18 mouse cellular contexts compared by ENCODE assay signal in genomic region chr9:66183023-66183422, GRCm38 (mm10). TPM values are rescaled to one million over a fixed set of nuclear protein-coding genes. Genes with fewer than 3 reads are reported as not detected.
DNase-seq lines count a peak whose midpoint lies in the region; ATAC-seq and TF ChIP-seq lines count a peak whose summit lies in the region.
"Had no signal": no experiment of that assay in that cellular context is flagged by ENCODE, and none has a peak within 500 bp of the region (broad histone marks: within the 10 kb centered on the region; RNA-seq: fewer than 3 reads in every experiment).

No protein-coding gene starts in this region.

- no peak for DNase-seq in embryonic facial prominence, embryonic 10.5 days (ENCODE audit: low spot score)
- DNase-seq in lung, embryonic 14.5 days = no peak
- no peak for DNase-seq in lung, postnatal 25 days (ENCODE audit: low spot score)
- no peak for DNase-seq in frontal cortex, adult 2 months (ENCODE audit: extremely low spot score in 1 of 2, low spot score in 1 of 2)
- DNase-seq in cerebellum, postnatal 25 days = no peak
- DNase-seq: cerebellum, adult 8-10 months; gastrocnemius, postnatal 14 days; heart, adult 2 months; midbrain, embryonic 14.5 days; right cerebral cortex, postnatal 25 days had no signal

- 76% methylated on average over 3 of the region's 3 CpGs for WGBS in embryonic facial prominence, embryonic 12.5 days
- WGBS in embryonic facial prominence, embryonic 10.5 days = 82% methylated on average over 3 of the region's 3 CpGs
- WGBS in lung, embryonic 14.5 days = 53% methylated on average over 3 of the region's 3 CpGs
- WGBS in embryonic facial prominence, embryonic 13.5 days = 73% methylated on average over 3 of the region's 3 CpGs
- WGBS in liver, embryonic 15.5 days (ENCODE audit: insufficient replicate concordance) = 54% methylated on average over 3 of the region's 3 CpGs

- no peak for TF ChIP-seq CTCF in lung, embryonic 14.5 days (IDR thresholded peaks at IDR 0.05; ENCODE audit: low read depth)

- peaks cover 10% of the 10 kb centered on the region; the same call in 1 of the 2 replicates for H3K4me1 ChIP-seq in embryonic facial prominence, embryonic 12.5 days
- peaks cover 29% of the 10 kb centered on the region for H3K4me1 ChIP-seq in embryonic facial prominence, embryonic 10.5 days
- H3K4me1 ChIP-seq in lung, embryonic 14.5 days (ENCODE audit: insufficient read depth) = peaks cover 4% of the 10 kb centered on the region; the same call in 1 of the 2 replicates
- H3K4me1 ChIP-seq in embryonic facial prominence, embryonic 13.5 days = peaks cover 12% of the 10 kb centered on the region
- H3K4me1 ChIP-seq in liver, embryonic 15.5 days (replicated peaks) = peaks cover 98% of the 10 kb centered on the region

- H3K4me2 ChIP-seq in embryonic facial prominence, embryonic 12.5 days (replicated peaks) = no peak overlapping the region
- H3K4me2 ChIP-seq in lung, embryonic 14.5 days = no peak overlapping the region
- no peak overlapping the region for H3K4me2 ChIP-seq in embryonic facial prominence, embryonic 13.5 days
- peak overlapping the region; percentile 68 for H3K4me2 ChIP-seq in liver, embryonic 15.5 days
- H3K4me2 ChIP-seq: hindbrain, embryonic 14.5 days; limb, embryonic 12.5 days; stomach, embryonic 15.5 days had no signal

- no peak overlapping the region for H3K9ac ChIP-seq in embryonic facial prominence, embryonic 12.5 days
- H3K9ac ChIP-seq in lung, embryonic 14.5 days = no peak overlapping the region
- H3K9ac ChIP-seq in embryonic facial prominence, embryonic 13.5 days = no peak overlapping the region
- peak overlapping the region; percentile 51 for H3K9ac ChIP-seq in liver, embryonic 15.5 days
- H3K9ac ChIP-seq: hindbrain, embryonic 14.5 days; limb, embryonic 12.5 days; stomach, embryonic 15.5 days had no signal

- no peak overlapping the region for H3K4me3 ChIP-seq in embryonic facial prominence, embryonic 12.5 days
- H3K4me3 ChIP-seq in embryonic facial prominence, embryonic 10.5 days = no peak overlapping the region
- H3K4me3 ChIP-seq in lung, embryonic 14.5 days (ENCODE audit: low read depth, low read length) = no peak overlapping the region
- no peak overlapping the region for H3K4me3 ChIP-seq in embryonic facial prominence, embryonic 13.5 days
- H3K4me3 ChIP-seq in liver, embryonic 15.5 days (replicated peaks) = peak overlapping the region; percentile 31
- H3K4me3 ChIP-seq: heart, adult 2 months; limb, embryonic 12.5 days; myocyte; stomach, embryonic 15.5 days had no signal

- H3K27me3 ChIP-seq in embryonic facial prominence, embryonic 12.5 days = no peaks in the 10 kb centered on the region
- H3K27me3 ChIP-seq in embryonic facial prominence, embryonic 10.5 days (replicated peaks; ENCODE audit: low read depth, poor library complexity, severe bottlenecking) = no peaks in the 10 kb centered on the region
- no peaks in the 10 kb centered on the region for H3K27me3 ChIP-seq in lung, embryonic 14.5 days (ENCODE audit: insufficient read depth, low read length)
- no peaks in the 10 kb centered on the region for H3K27me3 ChIP-seq in embryonic facial prominence, embryonic 13.5 days
- no peaks in the 10 kb centered on the region for H3K27me3 ChIP-seq in liver, embryonic 15.5 days
- H3K27me3 ChIP-seq: limb, embryonic 12.5 days; stomach, embryonic 15.5 days had no signal

- H3K27ac ChIP-seq in embryonic facial prominence, embryonic 12.5 days = 0 out of 2 replicates have a peak overlapping the region, but pooled peaks have one; percentile 2
- no peak overlapping the region for H3K27ac ChIP-seq in embryonic facial prominence, embryonic 10.5 days (replicated peaks)
- peak overlapping the region; percentile 31; the same call in 1 of the 2 replicates for H3K27ac ChIP-seq in lung, embryonic 14.5 days (ENCODE audit: low read depth)
- H3K27ac ChIP-seq in embryonic facial prominence, embryonic 13.5 days = peak overlapping the region; percentile 80
- peak overlapping the region; percentile 97 for H3K27ac ChIP-seq in liver, embryonic 15.5 days (replicated peaks)
- H3K27ac ChIP-seq: heart, adult 2 months; hindbrain, embryonic 14.5 days; stomach, embryonic 15.5 days had no signal

- ATAC-seq in embryonic facial prominence, embryonic 12.5 days (ENCODE audit: insufficient number of reproducible peaks, insufficient read depth, low FRiP score, low TSS enrichment) = no peak
- ATAC-seq in lung, embryonic 14.5 days (ENCODE audit: insufficient read depth) = no peak
- no peak for ATAC-seq in embryonic facial prominence, embryonic 13.5 days (ENCODE audit: insufficient number of reproducible peaks, insufficient read depth, low FRiP score, low TSS enrichment, low read depth)
- no peak for ATAC-seq in liver, embryonic 15.5 days (ENCODE audit: insufficient read depth)
- ATAC-seq: CD4-positive, CD25-positive, alpha-beta regulatory T cell, adult 4 months had no signal

- no peaks in the 10 kb centered on the region for H3K9me3 ChIP-seq in embryonic facial prominence, embryonic 12.5 days
- no peaks in the 10 kb centered on the region for H3K9me3 ChIP-seq in embryonic facial prominence, embryonic 10.5 days
- H3K9me3 ChIP-seq in lung, embryonic 14.5 days (ENCODE audit: low read depth, low read length) = no peaks in the 10 kb centered on the region
- no peaks in the 10 kb centered on the region for H3K9me3 ChIP-seq in embryonic facial prominence, embryonic 13.5 days
- no peaks in the 10 kb centered on the region for H3K9me3 ChIP-seq in liver, embryonic 15.5 days (replicated peaks)
- H3K9me3 ChIP-seq: limb, embryonic 12.5 days; stomach, embryonic 15.5 days had no signal

- H3K36me3 ChIP-seq in embryonic facial prominence, embryonic 12.5 days = no peaks in the 10 kb centered on the region
- no peaks in the 10 kb centered on the region for H3K36me3 ChIP-seq in embryonic facial prominence, embryonic 10.5 days (replicated peaks)
- H3K36me3 ChIP-seq in lung, embryonic 14.5 days (ENCODE audit: insufficient read depth) = no peaks in the 10 kb centered on the region
- H3K36me3 ChIP-seq in embryonic facial prominence, embryonic 13.5 days = no peaks in the 10 kb centered on the region
- no peaks in the 10 kb centered on the region for H3K36me3 ChIP-seq in liver, embryonic 15.5 days (replicated peaks)
- H3K36me3 ChIP-seq: limb, embryonic 12.5 days; stomach, embryonic 15.5 days had no signal

RNA-seq across cellular contexts. Expression of gene Dapk2, which starts 25.0 kb away (rescaled TPM):
- polyA plus RNA-seq in embryonic facial prominence, embryonic 12.5 days (2016; fragmentation: Nextera tagmentation; extraction: Ambion mirVana) = 6.0 and 6.6 TPM in 2 replicates
- polyA plus RNA-seq in embryonic facial prominence, embryonic 10.5 days (2016; fragmentation: Nextera tagmentation; extraction: Ambion mirVana) = 5.3 and 5.8 TPM in 2 replicates
- polyA plus RNA-seq in lung, embryonic 14.5 days (2014; fragmentation: Nextera tagmentation; extraction: Ambion mirVana) = 5.9 and 7.6 TPM in 2 replicates
- polyA plus RNA-seq in embryonic facial prominence, embryonic 13.5 days (2015; fragmentation: Nextera tagmentation; extraction: Ambion mirVana) = 5.3 and 6.7 TPM in 2 replicates
- 31.9 and 33.9 TPM in 2 replicates for polyA plus RNA-seq in liver, embryonic 15.5 days (2015; fragmentation: Nextera tagmentation; extraction: Ambion mirVana)
- 2.1 and 3.8 TPM in 2 replicates for polyA plus RNA-seq in frontal cortex, adult 2 months (2012; rRNA removed)

RNA-seq across cellular contexts. Expression of gene Ciao2a, which starts 56.6 kb away (rescaled TPM):
- polyA plus RNA-seq in embryonic facial prominence, embryonic 12.5 days (2016; fragmentation: Nextera tagmentation; extraction: Ambion mirVana) = 166 and 174 TPM in 2 replicates
- 159 and 162 TPM in 2 replicates for polyA plus RNA-seq in embryonic facial prominence, embryonic 10.5 days (2016; fragmentation: Nextera tagmentation; extraction: Ambion mirVana)
- polyA plus RNA-seq in lung, embryonic 14.5 days (2014; fragmentation: Nextera tagmentation; extraction: Ambion mirVana) = 145 and 151 TPM in 2 replicates
- 177 and 184 TPM in 2 replicates for polyA plus RNA-seq in embryonic facial prominence, embryonic 13.5 days (2015; fragmentation: Nextera tagmentation; extraction: Ambion mirVana)
- 117 and 132 TPM in 2 replicates for polyA plus RNA-seq in liver, embryonic 15.5 days (2015; fragmentation: Nextera tagmentation; extraction: Ambion mirVana)
- 29.4 and 31.7 TPM in 2 replicates for polyA plus RNA-seq in frontal cortex, adult 2 months (2012; rRNA removed)

RNA-seq across cellular contexts. Expression of gene Snx1, which starts 56.6 kb away (rescaled TPM):
- 129 and 131 TPM in 2 replicates for polyA plus RNA-seq in embryonic facial prominence, embryonic 12.5 days (2016; fragmentation: Nextera tagmentation; extraction: Ambion mirVana)
- polyA plus RNA-seq in embryonic facial prominence, embryonic 10.5 days (2016; fragmentation: Nextera tagmentation; extraction: Ambion mirVana) = 124 and 129 TPM in 2 replicates
- 116 TPM in 2 replicates for polyA plus RNA-seq in lung, embryonic 14.5 days (2014; fragmentation: Nextera tagmentation; extraction: Ambion mirVana)
- polyA plus RNA-seq in embryonic facial prominence, embryonic 13.5 days (2015; fragmentation: Nextera tagmentation; extraction: Ambion mirVana) = 119 and 131 TPM in 2 replicates
- polyA plus RNA-seq in liver, embryonic 15.5 days (2015; fragmentation: Nextera tagmentation; extraction: Ambion mirVana) = 62.7 and 64.8 TPM in 2 replicates
- 89.1 and 93.5 TPM in 2 replicates for polyA plus RNA-seq in frontal cortex, adult 2 months (2012; rRNA removed)
